Mouse (Mus musculus): ENCODE results near the gene Zfp541. TPM values are rescaled to one million over a fixed set of nuclear protein-coding genes. Genes with fewer than 3 reads are reported as not detected.

The Zfp541 gene
- not detected in 2 replicates for polyA plus RNA-seq (2016; fragmentation: Nextera tagmentation; extraction: Ambion mirVana)

- Histone ChIP-seq H3K36me3 (no peaks in the 10 kb centered on the region), H3K4me2 (replicated peaks) (0 out of 2 replicates have a peak within 1 kb of the TSS, but pooled peaks have one; percentile 17), H3K4me3 (peak within 1 kb of the TSS; percentile 22; the same call in 1 of the 2 replicates), H3K27ac (replicated peaks) (no peak within 1 kb of the TSS), H3K27me3 (peaks cover 19% of the 10 kb centered on the region), H3K9ac (replicated peaks) (no peak within 1 kb of the TSS), H3K4me1 (no peaks in the 10 kb centered on the region), H3K9me3 (peaks cover 7% of the 10 kb centered on the region; the same call in 1 of the 2 replicates)
- ATAC-seq (ENCODE audit: low FRiP score, low read depth): no peak
- WGBS: 48% methylated on average over 74 of the region's 80 CpGs
Measured at GRCm38 (mm10) chr7:16061219-16062098, at the start of gene Zfp541. Gene Zfp541 (plus strand): TSS chr7:16061814.

- Histone ChIP-seq H3K36me3 (peaks cover 6% of the 10 kb centered on the region; the same call in 1 of the 2 replicates), H3K27ac (replicated peaks) (no peak overlapping the region), H3K27me3 (no peaks in the 10 kb centered on the region), H3K4me1 (no peaks in the 10 kb centered on the region), H3K9me3 (no peaks in the 10 kb centered on the region), H3K4me2 (replicated peaks) (no peak overlapping the region), H3K9ac (replicated peaks) (no peak overlapping the region), H3K4me3 (no peak overlapping the region)
- 82% methylated on average over 11 of the region's 11 CpGs for WGBS
- ATAC-seq (ENCODE audit: low FRiP score, low read depth): no peak
Measured at GRCm38 (mm10) chr7:16012576-16013263, 48.9 kb upstream of the Zfp541 start.

- H3K27ac ChIP-seq (replicated peaks): no peak overlapping the region
- ATAC-seq (ENCODE audit: low FRiP score, low read depth): no peak
- no peak overlapping the region for H3K4me2 ChIP-seq (replicated peaks)
- H3K27me3 ChIP-seq: no peaks in the 10 kb centered on the region
- H3K9me3 ChIP-seq: no peaks in the 10 kb centered on the region
- no peak overlapping the region for H3K9ac ChIP-seq (replicated peaks)
- no peak overlapping the region for H3K4me3 ChIP-seq
- H3K4me1 ChIP-seq: no peaks in the 10 kb centered on the region
- 83% methylated on average over 5 of the region's 5 CpGs for WGBS
- H3K36me3 ChIP-seq: peaks cover 6% of the 10 kb centered on the region; the same call in 1 of the 2 replicates
Measured at GRCm38 (mm10) chr7:16013722-16014275, 47.8 kb upstream of the Zfp541 start.

- no peak overlapping the region for H3K4me2 ChIP-seq (replicated peaks)
- no peak for ATAC-seq (ENCODE audit: low FRiP score, low read depth)
- peaks cover 6% of the 10 kb centered on the region; the same call in 1 of the 2 replicates for H3K36me3 ChIP-seq
Measured at GRCm38 (mm10) chr7:16014521-16015175, 47.0 kb upstream of the Zfp541 start.

GRCm38 (mm10) chr7:16015384-16015783, 46.2 kb upstream of the Zfp541 start:
- no peaks in the 10 kb centered on the region for H3K4me1 ChIP-seq
- H3K36me3 ChIP-seq: peaks cover 8% of the 10 kb centered on the region; the same call in 1 of the 2 replicates
- H3K4me2 ChIP-seq (replicated peaks): no peak overlapping the region
- ATAC-seq (ENCODE audit: low FRiP score, low read depth): no peak
- H3K4me3 ChIP-seq: no peak overlapping the region
- no peak overlapping the region for H3K9ac ChIP-seq (replicated peaks)
- no peaks in the 10 kb centered on the region for H3K9me3 ChIP-seq
- no peaks in the 10 kb centered on the region for H3K27me3 ChIP-seq
- H3K27ac ChIP-seq (replicated peaks): no peak overlapping the region
- 89% methylated on average over 5 of the region's 5 CpGs for WGBS

More at GRCm38 (mm10) chr7:16014521-16015175, 47.0 kb upstream of the Zfp541 start:
- Histone ChIP-seq H3K27ac (replicated peaks) (no peak overlapping the region), H3K27me3 (no peaks in the 10 kb centered on the region), H3K9me3 (no peaks in the 10 kb centered on the region), H3K4me3 (no peak overlapping the region), H3K4me1 (no peaks in the 10 kb centered on the region), H3K9ac (replicated peaks) (no peak overlapping the region)
- 95% methylated on average over 8 of the region's 8 CpGs for WGBS

GRCm38 (mm10) chr7:16018016-16018810, 43.4 kb upstream of the Zfp541 start:
- Histone ChIP-seq H3K4me2 (replicated peaks) (no peak overlapping the region), H3K9ac (replicated peaks) (no peak overlapping the region), H3K9me3 (no peaks in the 10 kb centered on the region), H3K27me3 (no peaks in the 10 kb centered on the region), H3K36me3 (peaks cover 8% of the 10 kb centered on the region; the same call in 1 of the 2 replicates), H3K27ac (replicated peaks) (no peak overlapping the region), H3K4me1 (peaks cover 6% of the 10 kb centered on the region; the same call in 1 of the 2 replicates), H3K4me3 (no peak overlapping the region)
- no peak for ATAC-seq (ENCODE audit: low FRiP score, low read depth)
- 82% methylated on average over 9 of the region's 9 CpGs for WGBS

- H3K9ac ChIP-seq (replicated peaks): no peak overlapping the region
Measured at GRCm38 (mm10) chr7:16019256-16020094, 42.1 kb upstream of the Zfp541 start.

GRCm38 (mm10) chr7:16024603-16025222, 36.9 kb upstream of the Zfp541 start:
- H3K9me3 ChIP-seq: no peaks in the 10 kb centered on the region
- peaks cover 8% of the 10 kb centered on the region; the same call in 1 of the 2 replicates for H3K4me1 ChIP-seq
- H3K4me2 ChIP-seq (replicated peaks): no peak overlapping the region
- H3K4me3 ChIP-seq: no peak overlapping the region
- no peaks in the 10 kb centered on the region for H3K27me3 ChIP-seq
- 92% methylated on average over 8 of the region's 8 CpGs for WGBS
- peaks cover 9% of the 10 kb centered on the region; the same call in 1 of the 2 replicates for H3K36me3 ChIP-seq
- ATAC-seq (ENCODE audit: low FRiP score, low read depth): no peak
- H3K9ac ChIP-seq (replicated peaks): no peak overlapping the region
- H3K27ac ChIP-seq (replicated peaks): no peak overlapping the region

More at GRCm38 (mm10) chr7:16019256-16020094, 42.1 kb upstream of the Zfp541 start:
- H3K9me3 ChIP-seq: no peaks in the 10 kb centered on the region
- H3K36me3 ChIP-seq: peaks cover 3% of the 10 kb centered on the region; the same call in 1 of the 2 replicates
- H3K27me3 ChIP-seq: no peaks in the 10 kb centered on the region
- no peak overlapping the region for H3K4me2 ChIP-seq (replicated peaks)
- no peak overlapping the region for H3K4me3 ChIP-seq
- no peak for ATAC-seq (ENCODE audit: low FRiP score, low read depth)
- WGBS: 90% methylated on average over 5 of the region's 5 CpGs
- H3K27ac ChIP-seq (replicated peaks): no peak overlapping the region
- H3K4me1 ChIP-seq: peaks cover 8% of the 10 kb centered on the region; the same call in 1 of the 2 replicates

GRCm38 (mm10) chr7:16028102-16028927, 33.3 kb upstream of the Zfp541 start:
- H3K4me2 ChIP-seq (replicated peaks): no peak overlapping the region
- WGBS: 92% methylated on average over 6 of the region's 6 CpGs
- no peak overlapping the region for H3K27ac ChIP-seq (replicated peaks)
- no peaks in the 10 kb centered on the region for H3K27me3 ChIP-seq
- H3K9me3 ChIP-seq: no peaks in the 10 kb centered on the region
- H3K4me3 ChIP-seq: no peak overlapping the region
- 0 out of 2 replicates have a peak, but pooled peaks cover under 1% of the 10 kb centered on the region for H3K4me1 ChIP-seq
- no peak for ATAC-seq (ENCODE audit: low FRiP score, low read depth)
- peaks cover 8% of the 10 kb centered on the region; the same call in 1 of the 2 replicates for H3K36me3 ChIP-seq
- H3K9ac ChIP-seq (replicated peaks): no peak overlapping the region

Data from midbrain, embryonic 12.5 days (tissue).